Mouse (Mus musculus) forebrain, embryonic 11.5 days (tissue): ENCODE measurements around the gene Hnf4a. TPM values are rescaled to one million over a fixed set of nuclear protein-coding genes. Genes with fewer than 3 reads are reported as not detected.
"Not testable (repeated sequence)": the region's sequence is repeated elsewhere in the genome, so short reads cannot be mapped to it uniquely, and the experiment has no call there.

ENCODE experiments used
- ATAC-seq: fragments of 200-750 bp; cut with Nextera tagmentation; replicated peaks from 2 replicates; pipeline ENCODE4 v1.8.0; 2017; ENCODE audit warnings: moderate TSS enrichment; ENCODE audit not compliant: low FRiP score
- DNase-seq: peaks from one replicate; pipeline ENCODE4 v3.0.0-alpha.2; 2017; ENCODE audit warnings: low spot score
- H3K27ac ChIP-seq: fragments of 300-500 bp; sonication (generic); 2 replicates; pipeline ENCODE4 v1.5.1; 2014; ENCODE audit warnings: low read depth, low read length
- H3K27me3 ChIP-seq: fragments of 300-500 bp; sonication (generic); 2 replicates; pipeline ENCODE4 v1.6.1; 2014; ENCODE audit warnings: mild to moderate bottlenecking, low read length, mixed read lengths; ENCODE audit not compliant: control insufficient read depth, insufficient read depth
- H3K36me3 ChIP-seq: fragments of 300-500 bp; sonication (generic); 2 replicates; pipeline ENCODE4 v1.6.1; 2014; ENCODE audit warnings: mild to moderate bottlenecking, low read length, moderate library complexity, mixed read lengths; ENCODE audit not compliant: control insufficient read depth, insufficient read depth
- H3K4me1 ChIP-seq: fragments of 300-500 bp; sonication (generic); replicated peaks from 2 replicates; pipeline ENCODE4 v1.6.1; 2014; ENCODE audit warnings: low read length, mixed read lengths; ENCODE audit not compliant: control insufficient read depth, insufficient read depth
- H3K4me2 ChIP-seq: fragments of 300-500 bp; sonication (generic); 2 replicates; pipeline ENCODE4 v1.6.1; 2014; ENCODE audit warnings: low read depth, mild to moderate bottlenecking, low read length, moderate library complexity, mixed read lengths; ENCODE audit not compliant: severe bottlenecking
- H3K4me3 ChIP-seq: fragments of 300-500 bp; sonication (generic); 2 replicates; pipeline ENCODE4 v1.5.1; 2014; ENCODE audit warnings: low read depth, low read length
- H3K9ac ChIP-seq: fragments of 300-500 bp; sonication (generic); 2 replicates; pipeline ENCODE4 v1.6.1; 2014; ENCODE audit warnings: low read length
- H3K9me3 ChIP-seq: fragments of 300-500 bp; sonication (generic); 2 replicates; pipeline ENCODE4 v1.6.1; 2016; ENCODE audit warnings: low read length, mixed read lengths; ENCODE audit not compliant: control insufficient read depth
- WGBS: fragments of 180-500 bp; shearing (Covaris S2); extraction: QIAGEN DNeasy Blood & Tissue Kit; methylation state at CpG from one replicate; pipeline ENCODE4 v1.1.7; 2014; 5-methylcytosine and 5-hydroxymethylcytosine counted together
- polyA plus RNA-seq: library from polyadenylated mRNA; unstranded; fragments of >200 nt; fragmentation: Nextera tagmentation; extraction: Ambion mirVana; gene quantifications from 2 replicates; pipeline ENCODE4 v1.2.1, GENCODE M21; 2014

The Hnf4a gene
- polyA plus RNA-seq, 1 experiment from 2014 or later = not detected

DNA sequence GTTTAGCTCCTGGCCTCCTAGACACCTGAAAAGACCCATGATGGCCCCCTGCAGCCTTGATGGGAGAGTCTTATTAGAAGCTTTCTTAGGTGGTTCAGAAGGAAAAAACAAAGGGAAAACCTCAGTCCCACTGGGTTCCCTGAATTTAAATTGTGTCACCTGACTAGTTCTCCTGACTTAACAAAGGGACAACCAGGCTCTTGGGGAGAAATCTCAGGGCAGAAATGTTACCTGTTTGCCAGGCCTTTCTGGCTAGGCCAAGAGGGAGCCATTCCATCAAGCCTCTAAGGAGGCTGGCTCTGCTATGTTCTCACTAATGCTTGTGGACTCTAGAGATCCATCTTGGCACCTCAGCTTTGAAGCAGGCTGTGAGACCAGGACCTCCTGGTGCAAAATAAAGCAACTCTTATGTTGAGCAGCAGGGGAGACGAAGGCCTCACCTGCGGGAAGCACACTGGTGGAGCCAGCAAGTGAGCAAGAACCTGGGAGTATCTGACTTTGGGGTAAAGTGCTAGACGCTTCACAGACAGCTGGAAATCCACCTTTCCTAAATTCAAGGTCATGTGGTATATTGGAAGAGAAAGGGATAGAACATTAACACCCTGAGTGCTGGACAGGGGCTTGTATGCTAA, 110.7 kb downstream of the Hnf4a start:
- H3K4me2 ChIP-seq = no peak overlapping the region
- no peaks in the 10 kb centered on the region for H3K9me3 ChIP-seq
- H3K36me3 ChIP-seq = no peaks in the 10 kb centered on the region; the same call in none of the 2 replicates
- ATAC-seq = no peak
- H3K27ac ChIP-seq = no peak overlapping the region
- no peak overlapping the region for H3K9ac ChIP-seq
- no peak overlapping the region for H3K4me3 ChIP-seq
- H3K4me1 ChIP-seq = no peaks in the 10 kb centered on the region
- no peak for DNase-seq
- no peaks in the 10 kb centered on the region for H3K27me3 ChIP-seq
- WGBS = 91% methylated on average over 3 of the region's 3 CpGs

DNA sequence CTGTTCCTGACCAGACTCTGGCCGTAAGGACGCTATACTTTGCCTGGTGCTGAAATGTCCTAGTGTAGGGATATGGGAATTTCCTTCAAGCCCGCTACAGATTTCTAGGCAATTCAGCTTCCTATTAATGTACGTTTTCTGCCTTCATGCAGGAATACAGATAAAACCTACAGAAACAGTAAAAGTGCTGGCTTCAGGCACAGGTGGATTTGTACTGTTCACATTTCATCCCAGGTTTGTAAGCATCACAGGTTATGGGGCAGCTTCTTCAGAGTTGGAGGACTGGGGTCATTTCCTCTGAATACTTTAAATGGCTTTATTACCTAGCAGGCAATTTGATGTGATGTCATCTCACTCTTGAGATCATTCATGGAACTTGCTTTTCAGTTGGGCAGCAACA, 111.3 kb downstream of the Hnf4a start:
- 92% methylated on average over 4 of the region's 4 CpGs for WGBS
- H3K9me3 ChIP-seq = no peaks in the 10 kb centered on the region

DNA sequence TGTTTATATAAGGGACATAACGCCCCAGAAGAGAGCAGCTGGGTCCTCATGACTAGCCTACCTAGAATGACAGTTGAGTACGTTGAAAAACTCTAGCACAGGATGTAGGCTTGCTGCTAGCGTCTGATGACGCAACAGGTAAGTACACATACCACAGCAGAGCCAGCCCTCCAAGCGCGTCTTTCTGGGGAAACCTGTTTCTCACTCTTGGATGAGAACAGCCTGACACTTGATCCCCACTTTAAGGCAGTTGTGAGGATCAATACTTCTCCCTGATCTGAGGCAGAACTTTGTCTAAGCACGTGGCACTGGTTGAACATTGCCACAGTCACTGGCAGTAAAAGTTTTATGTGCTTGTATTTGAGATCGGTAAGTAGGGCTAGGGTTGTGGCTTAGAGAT, 113.8 kb downstream of the Hnf4a start:
- ATAC-seq = no peak
- 92% methylated on average over 8 of the region's 8 CpGs for WGBS
- no peak for DNase-seq
- H3K27ac ChIP-seq = no peak overlapping the region
- H3K4me1 ChIP-seq = no peaks in the 10 kb centered on the region
- H3K4me2 ChIP-seq = no peak overlapping the region
- no peaks in the 10 kb centered on the region for H3K9me3 ChIP-seq
- H3K36me3 ChIP-seq = no peaks in the 10 kb centered on the region; the same call in 1 of the 2 replicates
- no peaks in the 10 kb centered on the region for H3K27me3 ChIP-seq
- H3K4me3 ChIP-seq = no peak overlapping the region
- no peak overlapping the region for H3K9ac ChIP-seq

More for the DNA sequence above, 111.3 kb downstream of the Hnf4a start:
- no peak for DNase-seq
- Histone ChIP-seq H3K4me2 (no peak overlapping the region), H3K4me1 (no peaks in the 10 kb centered on the region), H3K9ac (no peak overlapping the region), H3K27ac (no peak overlapping the region), H3K27me3 (no peaks in the 10 kb centered on the region), H3K36me3 (no peaks in the 10 kb centered on the region; the same call in none of the 2 replicates), H3K4me3 (no peak overlapping the region)
- ATAC-seq = no peak

DNA sequence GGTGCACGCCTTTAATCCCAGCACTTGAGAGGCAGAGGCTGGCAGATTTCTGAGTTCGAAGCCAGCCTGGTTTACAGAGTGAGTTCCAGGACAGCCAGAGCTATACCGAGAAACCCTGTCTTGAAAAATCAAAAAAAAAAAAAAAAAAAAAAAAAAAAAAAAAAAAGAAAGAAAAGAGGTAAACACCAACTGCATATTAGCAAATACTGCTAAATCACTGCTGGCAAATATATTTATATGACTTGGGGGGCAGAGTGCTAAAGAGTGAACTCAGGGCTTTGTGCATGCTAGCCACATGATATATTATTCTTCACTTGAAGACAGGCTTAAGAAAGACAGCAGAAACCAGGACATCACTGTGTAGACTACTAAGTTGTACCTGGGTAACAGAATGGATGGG, 114.8 kb downstream of the Hnf4a start:
- not testable (repeated sequence) for H3K4me3 ChIP-seq, H3K27ac ChIP-seq, ATAC-seq, H3K27me3 ChIP-seq, DNase-seq, H3K36me3 ChIP-seq, H3K9ac ChIP-seq, H3K9me3 ChIP-seq, H3K4me2 ChIP-seq, H3K4me1 ChIP-seq
- 93% methylated on average over 3 of the region's 3 CpGs for WGBS

Other genes with a start within 250 kb of the Hnf4a start
- gene Jph2, start 108.8 kb upstream of the Hnf4a start, polyA plus RNA-seq = 0.08 and 0.25 TPM in 2 replicates
- 80.7 and 85.5 TPM in 2 replicates for gene Oser1, start 82.1 kb upstream of the Hnf4a start, polyA plus RNA-seq
- gene Gdap1l1, start 68.3 kb upstream of the Hnf4a start, polyA plus RNA-seq = 28.8 and 31.1 TPM in 2 replicates
- gene Fitm2, start 34.2 kb upstream of the Hnf4a start, polyA plus RNA-seq = 11.3 and 12.5 TPM in 2 replicates
- not detected in 2 replicates for gene R3hdml, start 14.5 kb upstream of the Hnf4a start, polyA plus RNA-seq
- gene Ttpal, start 95.5 kb downstream of the Hnf4a start, polyA plus RNA-seq = 43.5 and 45.4 TPM in 2 replicates
- 28.9 and 30.7 TPM in 2 replicates for gene Serinc3, start 138.3 kb downstream of the Hnf4a start, polyA plus RNA-seq
- 189 and 193 TPM in 2 replicates for gene Pkig, start 151.6 kb downstream of the Hnf4a start, polyA plus RNA-seq
- 8.1 and 10.1 TPM in 2 replicates for gene Ada, start 243.4 kb downstream of the Hnf4a start, polyA plus RNA-seq